Mouse (Mus musculus): Measurements from ENCODE around the gene Rnf207.

Gene Rnf207

GRCm38 (mm10) chr4:152326543-152326942 lies 7.8 kb upstream of the Rnf207 start:
- no peak for DNase-seq

GRCm38 (mm10) chr4:152325574-152326411 lies 7.0 kb upstream of the Rnf207 start, which contains the start of gene Rpl22:
TSS of gene Rpl22 (plus strand) at chr4:152325742.
- peak; percentile 96 to 97 for DNase-seq

DNA sequence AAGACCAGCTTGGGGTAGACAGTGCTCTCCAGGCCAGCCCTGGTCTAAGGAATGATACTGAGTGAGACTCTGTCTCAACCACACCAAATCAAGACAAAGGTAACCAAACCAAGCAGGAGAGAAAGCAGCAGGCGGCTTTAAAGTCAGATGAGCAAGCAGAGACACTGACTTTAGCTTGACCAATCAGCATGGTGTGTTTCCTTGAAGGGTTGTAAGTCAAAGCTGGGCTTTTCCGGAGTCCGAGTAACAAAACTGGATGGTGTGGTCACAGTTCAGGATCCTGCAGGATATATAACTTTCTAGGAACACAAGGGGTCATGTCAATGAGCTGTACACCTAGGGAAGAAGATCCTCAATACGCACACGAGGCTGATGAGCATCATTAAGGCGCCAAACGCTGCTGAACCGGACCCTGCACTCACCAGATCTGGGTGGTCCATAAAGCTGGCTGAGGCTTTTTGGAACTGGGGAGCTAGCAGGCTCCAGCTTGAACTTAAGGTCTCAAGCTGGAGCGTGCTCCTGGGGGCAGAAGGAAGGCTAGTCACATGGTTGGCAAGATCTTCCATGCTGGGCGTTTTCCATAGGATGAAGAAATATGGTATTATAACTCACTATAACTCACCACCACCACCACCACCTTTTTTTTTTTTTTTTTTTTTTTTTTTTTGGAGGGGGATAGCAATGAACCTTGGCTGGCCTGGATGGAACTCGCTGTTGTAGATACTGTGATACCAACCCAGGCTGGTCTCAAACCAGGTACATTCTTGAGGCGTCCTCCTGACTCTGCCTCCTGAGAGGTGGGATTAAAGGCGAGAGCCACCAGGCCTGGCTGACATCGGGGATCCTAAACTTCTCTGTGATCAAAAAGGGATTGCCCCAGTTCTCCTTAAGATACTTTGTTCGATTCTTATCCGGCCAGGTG lies 6.1 kb upstream of the Rnf207 start:
- no peak for DNase-seq

DNA sequence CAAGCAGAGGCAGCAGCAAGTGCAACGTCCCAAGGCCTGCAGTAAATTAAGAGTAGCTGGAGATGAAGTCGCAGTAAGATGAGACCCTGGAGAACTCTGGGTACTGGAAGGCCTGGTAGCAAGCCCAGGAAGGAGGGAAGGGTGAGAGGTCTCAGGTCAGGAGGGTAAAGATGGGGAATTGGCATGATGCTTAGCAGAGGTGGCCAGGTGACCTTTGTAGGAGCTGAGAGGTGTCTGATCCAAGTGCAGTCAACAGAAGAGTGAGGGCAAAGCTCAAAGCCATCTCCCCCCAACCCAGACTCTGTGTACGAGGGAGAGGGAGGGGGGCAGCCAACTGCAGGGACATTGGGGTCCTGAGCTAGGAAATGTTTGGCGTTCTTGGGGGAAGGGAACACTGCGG lies 2.7 kb upstream of the Rnf207 start:
- DNase-seq: no peak

- DNase-seq: no peak
These were observed 1.2 kb downstream of the Rnf207 start for GRCm38 (mm10) chr4:152317631-152318033.

DNA sequence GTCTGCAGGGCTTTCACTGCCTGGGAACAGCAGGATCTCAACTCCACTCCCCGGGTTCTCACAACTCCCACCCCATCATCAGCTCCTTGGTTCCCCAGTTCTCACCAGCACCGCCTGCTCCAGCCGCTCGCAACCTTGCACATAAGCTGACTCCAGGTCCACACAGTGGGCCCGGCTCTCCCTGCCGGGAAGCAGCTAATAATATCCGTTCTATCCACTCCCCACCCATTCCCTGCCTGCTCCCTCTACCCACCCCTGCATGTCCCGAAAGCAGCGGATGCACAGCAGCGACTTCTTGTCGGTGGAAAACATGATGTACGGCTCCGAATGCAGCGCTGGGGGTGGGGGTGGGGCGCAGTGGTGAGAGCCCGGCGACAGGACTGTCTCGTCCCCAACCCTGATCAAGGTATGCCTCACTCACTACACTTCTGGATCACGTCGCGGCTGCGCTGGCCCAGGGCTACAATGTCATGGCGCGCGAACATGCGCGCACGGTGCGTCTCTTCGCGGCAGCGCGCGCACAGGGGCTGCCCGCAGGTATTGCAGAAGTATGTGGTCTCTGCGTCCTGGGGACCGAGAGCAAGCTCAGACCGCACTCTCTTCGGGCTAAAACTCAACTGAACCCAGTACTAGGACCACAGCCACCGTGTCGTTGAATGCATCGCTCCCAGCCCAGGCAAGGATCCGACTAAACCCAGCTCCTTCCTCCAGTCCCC lies 3.1 kb downstream of the Rnf207 start:
- DNase-seq: no peak

DNA sequence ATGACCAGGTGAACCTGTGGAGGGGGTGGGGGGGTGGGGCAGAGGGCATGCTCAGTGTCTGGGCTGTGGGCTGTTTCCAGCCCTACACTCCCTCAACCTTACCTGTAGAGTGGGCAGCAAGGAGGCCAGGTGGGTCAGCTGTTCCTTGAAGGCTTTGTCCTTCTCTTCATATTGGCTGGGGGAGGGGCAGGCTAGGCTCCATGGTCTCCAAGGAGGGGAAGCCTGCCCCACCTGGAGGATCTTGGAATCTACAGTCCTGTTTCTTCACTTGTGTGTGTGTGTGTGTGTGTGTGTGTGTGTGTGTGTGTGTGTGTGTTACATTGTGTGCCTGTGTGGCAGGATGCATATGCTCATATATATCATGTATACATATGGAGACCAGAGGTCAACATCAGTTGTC lies 4.9 kb downstream of the Rnf207 start:
- no peak for DNase-seq

DNA sequence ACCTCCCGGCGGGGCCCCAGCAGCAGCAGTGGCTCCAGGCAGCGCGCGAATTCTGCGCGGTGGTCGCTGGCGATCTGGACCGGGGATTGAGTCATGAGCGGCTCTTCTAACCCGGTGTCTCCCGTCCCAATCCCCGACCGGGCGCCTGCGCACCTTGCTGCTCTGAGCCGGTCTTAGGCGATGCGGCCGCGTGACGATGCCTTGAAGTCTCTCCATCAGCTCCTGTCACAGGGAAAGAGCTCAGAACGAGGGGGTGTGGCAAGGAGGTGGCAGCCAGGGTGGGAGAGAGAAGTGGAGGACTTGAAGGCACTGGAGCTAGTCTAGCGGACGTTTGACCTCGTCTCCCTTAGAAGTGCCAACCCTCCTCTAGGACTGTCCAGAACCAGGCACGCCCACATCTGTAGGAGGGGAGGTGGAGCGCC lies 5.6 kb downstream of the Rnf207 start:
- DNase-seq: peak in 1 of 2 experiments; percentile 39

DNA sequence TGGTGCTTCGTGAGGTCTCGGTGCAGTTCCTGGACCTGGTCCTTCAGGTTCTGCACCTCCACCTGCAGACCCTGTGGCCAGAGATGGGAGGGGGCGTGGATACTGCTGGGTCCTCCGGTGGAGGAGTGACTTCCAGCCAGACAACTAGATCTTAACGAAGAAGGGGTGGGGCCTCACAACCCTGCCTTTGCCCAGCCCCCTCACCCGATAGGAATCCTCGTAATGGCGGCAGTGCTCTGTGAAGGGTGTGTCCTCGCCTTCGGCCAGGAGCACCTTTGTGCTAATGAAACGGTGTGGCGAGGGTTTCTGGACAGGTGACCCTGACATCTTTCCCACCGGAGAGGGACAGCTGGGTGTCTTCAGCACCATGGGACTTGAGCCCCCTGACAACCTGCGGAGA lies 6.6 kb downstream of the Rnf207 start:
- no peak for DNase-seq

- DNase-seq: no peak
These were observed 11.3 kb downstream of the Rnf207 start for GRCm38 (mm10) chr4:152307542-152307941.

GRCm38 (mm10) chr4:152305991-152306390 lies 12.8 kb downstream of the Rnf207 start:
- no peak for DNase-seq

DNA sequence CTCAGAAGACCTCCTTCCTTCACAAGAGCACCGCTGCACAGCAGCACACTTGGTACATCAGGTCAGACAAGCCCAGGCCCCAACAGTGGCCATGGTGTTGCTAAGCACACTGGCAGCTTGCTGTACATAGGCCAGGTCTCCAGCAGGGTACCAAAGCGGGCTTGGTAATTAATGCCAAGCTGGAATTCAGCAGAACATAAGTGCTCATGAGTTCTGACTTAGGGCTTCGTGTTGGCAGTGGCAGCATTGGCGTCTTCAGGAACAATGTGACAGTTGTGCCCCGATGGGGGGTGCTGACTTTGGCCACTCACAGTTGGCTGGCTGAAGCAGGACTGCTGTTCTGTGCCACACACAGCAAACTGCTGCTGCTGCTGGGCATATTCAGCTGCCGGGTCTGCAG lies 14.1 kb downstream of the Rnf207 start:
- no peak for DNase-seq

GRCm38 (mm10) chr4:152303172-152303571 lies 15.6 kb downstream of the Rnf207 start:
- no peak for DNase-seq

GRCm38 (mm10) chr4:152302012-152302411 lies 16.8 kb downstream of the Rnf207 start:
- DNase-seq: no peak

DNA sequence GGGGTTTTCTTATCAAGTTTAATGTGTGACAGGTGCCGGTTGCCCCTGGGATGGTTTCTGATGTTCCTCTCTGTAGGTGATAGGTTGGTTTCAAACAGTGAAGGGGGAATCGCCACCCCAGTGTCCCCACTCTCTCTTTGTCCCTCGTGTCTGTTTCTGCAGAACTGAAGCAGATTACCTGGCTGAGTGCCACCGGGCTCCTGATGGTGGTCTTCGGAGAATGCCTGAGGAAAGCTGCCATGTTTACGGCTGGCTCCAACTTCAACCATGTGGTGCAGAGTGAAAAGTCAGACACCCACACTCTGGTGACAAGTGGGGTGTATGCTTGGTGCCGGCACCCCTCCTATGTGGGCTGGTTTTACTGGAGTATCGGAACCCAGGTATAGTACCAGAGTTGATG lies 18.4 kb downstream of the Rnf207 start:
- no peak for DNase-seq

DNA sequence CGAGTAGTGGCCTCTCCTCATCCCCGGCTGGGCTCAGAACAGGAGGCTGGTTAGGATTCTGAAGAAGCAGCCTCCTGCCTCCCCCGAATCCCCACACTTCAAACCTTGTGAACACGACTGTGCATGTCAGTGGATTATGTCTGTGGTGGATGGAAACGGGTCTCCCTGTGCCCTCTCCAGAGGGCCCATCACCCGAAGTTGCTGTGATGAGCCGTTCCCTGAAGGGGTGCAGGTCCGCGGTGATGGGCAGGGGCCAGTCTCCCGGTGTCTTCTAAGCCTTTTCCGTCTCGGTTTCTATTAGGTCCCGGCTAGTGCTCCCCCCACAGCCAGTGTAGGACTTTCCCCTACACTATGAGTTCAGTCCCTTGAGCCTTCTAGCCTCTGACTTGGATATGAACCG lies 20.0 kb downstream of the Rnf207 start:
- no peak for DNase-seq

- peak; percentile 99 to 100 for DNase-seq
These were observed 21.6 kb downstream of the Rnf207 start, which contains the start of gene Icmt for GRCm38 (mm10) chr4:152296874-152297861. TSS of gene Icmt (plus strand) at chr4:152297227.

GRCm38 (mm10) chr4:152296371-152296770 lies 22.4 kb downstream of the Rnf207 start:
- no peak for DNase-seq

- no peak for DNase-seq
These were observed 22.9 kb downstream of the Rnf207 start for GRCm38 (mm10) chr4:152295916-152296315.

GRCm38 (mm10) chr4:152294188-152294929 lies 24.4 kb downstream of the Rnf207 start:
- DNase-seq: no peak

Data from lung, adult 18-20 months (tissue).